Mouse (Mus musculus): Measurements from ENCODE around the gene Adam12. TPM values are rescaled to one million over a fixed set of nuclear protein-coding genes. Genes with fewer than 3 reads are reported as not detected.

Gene Adam12
- total RNA-seq, 1 experiment = 3.9 TPM

DNA sequence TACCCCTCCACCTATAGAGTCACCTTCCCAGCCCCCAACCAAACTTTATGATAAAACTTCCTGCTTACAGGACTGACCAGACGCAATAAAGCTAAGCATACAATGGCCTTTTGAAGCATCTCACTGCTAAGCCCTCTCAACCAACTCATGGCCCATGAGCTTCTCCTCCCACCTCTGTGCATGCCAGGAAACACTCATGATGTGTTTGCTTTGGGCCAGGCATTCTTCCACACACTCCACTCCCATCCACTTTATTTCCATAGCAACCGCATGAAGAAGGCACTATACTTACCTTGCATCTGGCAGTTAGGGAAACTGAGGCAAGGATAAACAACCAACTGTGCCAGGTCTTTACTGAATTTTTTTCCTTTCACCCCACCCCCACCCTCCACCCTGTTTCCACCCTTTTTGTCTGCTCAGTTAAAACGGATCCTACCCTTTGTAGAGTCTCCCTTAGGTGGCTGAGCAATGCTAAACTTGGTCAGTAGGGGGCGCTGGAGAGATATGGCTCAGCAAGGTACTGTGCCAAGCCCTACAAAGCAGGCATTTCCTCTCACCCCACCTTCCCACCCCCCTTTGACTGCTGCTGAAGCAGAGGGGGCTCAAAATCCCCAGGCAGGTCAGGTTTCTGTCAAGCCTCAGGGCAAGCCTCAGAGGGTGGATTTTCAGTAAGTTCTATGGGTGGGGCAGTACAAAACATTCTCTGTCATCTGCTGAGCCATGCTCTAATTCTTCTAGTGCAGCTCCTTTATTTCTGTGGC, 31.4 kb upstream of the Adam12 start:
- in situ Hi-C loops (cut with MboI; ENCODE audit: low sequenced_read_pairs in 2 of 2, unreplicated experiment in 2 of 2) = no loop called here

GRCm38 (mm10) chr7:134261003-134261701, 29.2 kb upstream of the Adam12 start:
- H3K36me3 ChIP-seq (ENCODE audit: control insufficient read depth, insufficient read depth, low read length, poor library complexity, severe bottlenecking) = no peaks in the 10 kb centered on the region
- H3K4me3 ChIP-seq (ENCODE audit: insufficient read depth in 1 of 2, low read depth in 1 of 2, low read length in 2 of 2, poor library complexity in 1 of 2, severe bottlenecking in 1 of 2) = no peak overlapping the region
- peaks cover 0 to 3% of the 10 kb centered on the region in 2 experiments; a peak in 1 of 4 replicates for H3K4me1 ChIP-seq (ENCODE audit: control insufficient read depth in 2 of 2, insufficient read depth in 2 of 2, low read length in 2 of 2, poor library complexity in 1 of 2)
- no peaks in the 10 kb centered on the region for H3K9me3 ChIP-seq (ENCODE audit: control insufficient read depth, insufficient read depth, low read depth, low read length)
- no peak overlapping the region for H3K27ac ChIP-seq (ENCODE audit: insufficient read depth, low read depth, low read length, poor library complexity, severe bottlenecking)
- H3K9ac ChIP-seq (ENCODE audit: insufficient read depth, low read depth, low read length, poor library complexity, severe bottlenecking) = no peak overlapping the region
- in situ Hi-C loops (cut with MboI; ENCODE audit: low sequenced_read_pairs in 2 of 2, unreplicated experiment in 2 of 2) = no loop called here
- no peak for TF ChIP-seq CHD2 (IDR thresholded peaks at IDR 0.05; ENCODE audit: low read depth, low read length)
- peak; percentile 66 for TF ChIP-seq MAFK (IDR thresholded peaks at IDR 0.05; ENCODE audit: insufficient read depth, low read depth, low read length)
- peak; percentile 79 for TF ChIP-seq ZNF384 (IDR thresholded peaks at IDR 0.05; ENCODE audit: low read depth, low read length)
- DNase-seq (ENCODE audit: low read depth, low spot score) = no peak

More for the DNA sequence above, 31.4 kb upstream of the Adam12 start:
- Histone ChIP-seq H3K36me3 (ENCODE audit: control insufficient read depth, insufficient read depth, low read length, poor library complexity, severe bottlenecking) (no peaks in the 10 kb centered on the region), H3K4me3 (ENCODE audit: insufficient read depth in 1 of 2, low read depth in 1 of 2, low read length in 2 of 2, poor library complexity in 1 of 2, severe bottlenecking in 1 of 2) (no peak overlapping the region), H3K27ac (ENCODE audit: insufficient read depth, low read depth, low read length, poor library complexity, severe bottlenecking) (no peak overlapping the region), H3K9me3 (ENCODE audit: control insufficient read depth, insufficient read depth, low read depth, low read length) (no peaks in the 10 kb centered on the region), H3K9ac (ENCODE audit: insufficient read depth, low read depth, low read length, poor library complexity, severe bottlenecking) (no peak overlapping the region), H3K4me1 (ENCODE audit: control insufficient read depth in 2 of 2, insufficient read depth in 2 of 2, low read length in 2 of 2, poor library complexity in 1 of 2) (peaks cover 0 to 3% of the 10 kb centered on the region in 2 experiments; a peak in 1 of 4 replicates)
- DNase-seq (ENCODE audit: low read depth, low spot score) = peak; percentile 87
- TF ChIP-seq CHD2 (IDR thresholded peaks at IDR 0.05; ENCODE audit: low read depth, low read length) (no peak), HCFC1 (IDR thresholded peaks at IDR 0.05; ENCODE audit: borderline replicate concordance, insufficient read depth, low read length) (no peak), MAFK (IDR thresholded peaks at IDR 0.05; ENCODE audit: insufficient read depth, low read depth, low read length) (no peak), ZC3H11A (IDR thresholded peaks at IDR 0.05; ENCODE audit: borderline replicate concordance, low read depth, low read length) (no peak), ZNF384 (IDR thresholded peaks at IDR 0.05; ENCODE audit: low read depth, low read length) (no peak)

GRCm38 (mm10) chr7:134250273-134250870, 18.4 kb upstream of the Adam12 start:
- no peak for DNase-seq (ENCODE audit: low read depth, low spot score)
- no peak overlapping the region for H3K9ac ChIP-seq (ENCODE audit: insufficient read depth, low read depth, low read length, poor library complexity, severe bottlenecking)
- in situ Hi-C loops (cut with MboI; ENCODE audit: low sequenced_read_pairs in 2 of 2, unreplicated experiment in 2 of 2) = no loop called here
- no peaks in the 10 kb centered on the region for H3K36me3 ChIP-seq (ENCODE audit: control insufficient read depth, insufficient read depth, low read length, poor library complexity, severe bottlenecking)
- peaks cover 0 to 3% of the 10 kb centered on the region in 2 experiments; a peak in 2 of 4 replicates for H3K4me1 ChIP-seq (ENCODE audit: control insufficient read depth in 2 of 2, insufficient read depth in 2 of 2, low read length in 2 of 2, poor library complexity in 1 of 2)
- no peak overlapping the region for H3K4me3 ChIP-seq (ENCODE audit: insufficient read depth in 1 of 2, low read depth in 1 of 2, low read length in 2 of 2, poor library complexity in 1 of 2, severe bottlenecking in 1 of 2)
- no peak overlapping the region for H3K27ac ChIP-seq (ENCODE audit: insufficient read depth, low read depth, low read length, poor library complexity, severe bottlenecking)
- H3K9me3 ChIP-seq (ENCODE audit: control insufficient read depth, insufficient read depth, low read depth, low read length) = no peaks in the 10 kb centered on the region
- TF ChIP-seq HCFC1 (IDR thresholded peaks at IDR 0.05; ENCODE audit: borderline replicate concordance, insufficient read depth, low read length) = no peak
- no peak for TF ChIP-seq ZNF384 (IDR thresholded peaks at IDR 0.05; ENCODE audit: low read depth, low read length)
- no peak for TF ChIP-seq ZC3H11A (IDR thresholded peaks at IDR 0.05; ENCODE audit: borderline replicate concordance, low read depth, low read length)
- TF ChIP-seq MAFK (IDR thresholded peaks at IDR 0.05; ENCODE audit: insufficient read depth, low read depth, low read length) = no peak
- no peak for TF ChIP-seq CHD2 (IDR thresholded peaks at IDR 0.05; ENCODE audit: low read depth, low read length)

- Histone ChIP-seq H3K27ac (ENCODE audit: insufficient read depth, low read depth, low read length, poor library complexity, severe bottlenecking) (no peak overlapping the region), H3K9ac (ENCODE audit: insufficient read depth, low read depth, low read length, poor library complexity, severe bottlenecking) (no peak overlapping the region), H3K9me3 (ENCODE audit: control insufficient read depth, insufficient read depth, low read depth, low read length) (no peaks in the 10 kb centered on the region), H3K4me1 (ENCODE audit: control insufficient read depth in 2 of 2, insufficient read depth in 2 of 2, low read length in 2 of 2, poor library complexity in 1 of 2) (peaks cover 0 to 3% of the 10 kb centered on the region in 2 experiments; a peak in 2 of 4 replicates), H3K36me3 (ENCODE audit: control insufficient read depth, insufficient read depth, low read length, poor library complexity, severe bottlenecking) (no peaks in the 10 kb centered on the region), H3K4me3 (ENCODE audit: insufficient read depth in 1 of 2, low read depth in 1 of 2, low read length in 2 of 2, poor library complexity in 1 of 2, severe bottlenecking in 1 of 2) (no peak overlapping the region)
- DNase-seq (ENCODE audit: low read depth, low spot score) = no peak
- TF ChIP-seq HCFC1 (IDR thresholded peaks at IDR 0.05; ENCODE audit: borderline replicate concordance, insufficient read depth, low read length) (no peak), CHD2 (IDR thresholded peaks at IDR 0.05; ENCODE audit: low read depth, low read length) (no peak), ZNF384 (IDR thresholded peaks at IDR 0.05; ENCODE audit: low read depth, low read length) (no peak), MAFK (IDR thresholded peaks at IDR 0.05; ENCODE audit: insufficient read depth, low read depth, low read length) (no peak), ZC3H11A (IDR thresholded peaks at IDR 0.05; ENCODE audit: borderline replicate concordance, low read depth, low read length) (no peak)
- in situ Hi-C loops (cut with MboI; ENCODE audit: low sequenced_read_pairs in 2 of 2, unreplicated experiment in 2 of 2) = no loop called here
Measured at GRCm38 (mm10) chr7:134248041-134248440, 16.1 kb upstream of the Adam12 start.

All from ES-E14 (cell line).